Mouse (Mus musculus) megakaryocyte, embryonic 14.5 days (primary cell): ENCODE measurements around the gene 4930432M17Rik. TPM values are rescaled to one million over a fixed set of nuclear protein-coding genes. Genes with fewer than 3 reads are reported as not detected.

Source experiments
- H3K27me3 ChIP-seq: replicated peaks from 2 replicates; pipeline ENCODE3; 2012; ENCODE audit warnings: inconsistent platforms
- H3K36me3 ChIP-seq: replicated peaks from 2 replicates; pipeline ENCODE3; 2012; ENCODE audit warnings: low read length, inconsistent platforms, mixed read lengths
- H3K4me1 ChIP-seq: 2 replicates; pipeline ENCODE4 v1.6.1; 2012; ENCODE audit warnings: inconsistent platforms
- H3K4me3 ChIP-seq: replicated peaks from 2 replicates; pipeline ENCODE3; 2012; ENCODE audit warnings: moderate library complexity, mild to moderate bottlenecking, inconsistent platforms
- H3K9me3 ChIP-seq: 2 replicates; pipeline ENCODE4 v1.6.1; 2012; ENCODE audit warnings: inconsistent platforms
- FLI1 ChIP-seq: IDR thresholded peaks from 2 replicates; pipeline ENCODE4 v1.6.1; 2012; ENCODE audit warnings: low read length, inconsistent platforms, mixed read lengths
- GATA1 ChIP-seq: IDR thresholded peaks from 3 replicates; pipeline ENCODE4 v1.6.1; 2012; ENCODE audit warnings: mixed read lengths, low read length, inconsistent platforms, borderline replicate concordance
- polyA plus RNA-seq: library from polyadenylated mRNA; stranded (reverse); fragments of >175 nt; gene quantifications from 2 replicates; pipeline ENCODE4 v1.2.3, GENCODE M21; 2012; ENCODE audit warnings: low replicate concordance; ENCODE audit not compliant: insufficient read depth

4930432M17Rik gene
- polyA plus RNA-seq, 1 experiment, result not detected

DNA sequence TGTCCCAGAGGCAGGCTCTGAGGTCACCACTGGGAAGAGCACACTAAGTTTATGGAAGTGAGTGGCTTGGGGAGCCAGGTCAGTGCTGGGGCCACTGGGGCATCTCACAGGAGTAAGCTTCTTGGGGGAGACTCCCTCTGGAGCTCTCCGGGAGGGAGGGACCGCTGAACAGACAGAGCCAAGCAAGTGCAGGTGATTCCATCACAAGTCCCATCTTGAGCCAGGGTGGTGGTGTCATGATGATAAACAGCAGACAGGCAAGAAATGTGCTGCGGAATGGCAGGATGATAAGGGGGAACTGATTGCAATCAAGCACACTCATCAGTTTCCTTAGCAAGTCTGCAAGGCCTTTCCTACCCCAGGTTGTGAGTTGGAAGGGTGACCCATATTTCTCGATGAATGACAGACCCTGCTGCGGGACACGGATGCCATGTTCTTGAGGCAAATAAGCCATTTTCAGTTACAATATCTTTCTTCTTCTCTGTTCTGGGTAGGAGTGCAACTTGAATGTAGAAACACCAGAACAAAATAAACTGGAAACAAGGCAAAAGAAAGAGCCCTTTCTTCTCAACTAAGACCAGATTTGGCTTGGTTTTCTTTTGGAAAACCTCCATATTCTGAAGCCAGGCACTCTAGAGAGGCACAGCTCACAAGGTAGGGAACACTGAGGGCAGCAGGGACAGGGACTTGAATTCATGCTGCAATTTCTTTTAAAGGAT is 45.3 kb downstream of the 4930432M17Rik start:
- H3K4me3 ChIP-seq, result no peak overlapping the region
- no peak for TF ChIP-seq FLI1
- TF ChIP-seq GATA1, result no peak
- H3K36me3 ChIP-seq, result no peaks in the 10 kb centered on the region
- H3K4me1 ChIP-seq, result peaks cover 8% of the 10 kb centered on the region
- H3K9me3 ChIP-seq, result peaks cover 15% of the 10 kb centered on the region
- peaks cover 57% of the 10 kb centered on the region for H3K27me3 ChIP-seq

DNA sequence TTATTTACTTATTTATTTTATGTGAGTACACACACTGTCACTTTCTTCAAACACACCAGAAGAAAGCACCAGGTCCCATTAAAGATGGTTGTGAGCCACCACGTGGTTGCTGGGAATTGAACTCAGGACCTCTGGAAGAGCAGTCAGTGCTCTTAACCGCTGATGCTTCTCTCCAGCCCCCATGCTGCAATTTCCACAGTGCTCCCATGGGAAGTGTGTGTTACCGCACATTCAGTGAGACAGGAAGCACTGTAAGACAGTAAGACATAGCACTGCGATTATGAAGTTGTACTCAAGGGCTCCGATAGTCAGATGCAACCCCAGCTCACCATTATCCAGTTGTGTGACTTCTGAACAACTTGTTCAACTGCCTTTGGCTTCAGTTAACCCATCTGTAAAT is 45.9 kb downstream of the 4930432M17Rik start:
- no peak for TF ChIP-seq GATA1
- TF ChIP-seq FLI1, result no peak
- Histone ChIP-seq H3K4me3 (no peak overlapping the region), H3K9me3 (peaks cover 14% of the 10 kb centered on the region), H3K27me3 (peaks cover 57% of the 10 kb centered on the region), H3K36me3 (no peaks in the 10 kb centered on the region), H3K4me1 (peaks cover 13% of the 10 kb centered on the region)

DNA sequence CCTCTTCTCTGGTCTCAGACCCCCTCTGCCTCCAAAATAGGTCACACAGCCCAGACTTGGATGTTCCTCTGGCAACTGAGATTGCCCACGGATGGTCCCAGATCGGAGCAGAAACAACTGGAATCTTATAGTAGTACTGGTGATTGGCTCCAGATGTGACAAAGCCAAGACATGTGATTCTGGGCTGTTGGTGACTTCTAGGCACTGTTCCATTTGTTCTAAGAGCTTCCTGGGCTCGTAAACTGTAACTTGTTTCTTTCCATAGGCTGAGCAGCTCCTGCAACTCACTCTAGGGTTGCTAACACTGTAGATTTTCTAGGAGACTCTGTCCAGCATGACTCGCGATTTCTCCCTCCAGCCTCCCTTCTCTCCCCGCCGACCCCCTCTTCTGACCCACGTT is 48.1 kb downstream of the 4930432M17Rik start:
- no peak overlapping the region for H3K4me3 ChIP-seq
- H3K4me1 ChIP-seq, result peaks cover 28% of the 10 kb centered on the region
- H3K27me3 ChIP-seq, result peaks cover 65% of the 10 kb centered on the region
- no peak for TF ChIP-seq FLI1
- no peak for TF ChIP-seq GATA1
- H3K36me3 ChIP-seq, result no peaks in the 10 kb centered on the region
- H3K9me3 ChIP-seq, result peaks cover 14% of the 10 kb centered on the region

DNA sequence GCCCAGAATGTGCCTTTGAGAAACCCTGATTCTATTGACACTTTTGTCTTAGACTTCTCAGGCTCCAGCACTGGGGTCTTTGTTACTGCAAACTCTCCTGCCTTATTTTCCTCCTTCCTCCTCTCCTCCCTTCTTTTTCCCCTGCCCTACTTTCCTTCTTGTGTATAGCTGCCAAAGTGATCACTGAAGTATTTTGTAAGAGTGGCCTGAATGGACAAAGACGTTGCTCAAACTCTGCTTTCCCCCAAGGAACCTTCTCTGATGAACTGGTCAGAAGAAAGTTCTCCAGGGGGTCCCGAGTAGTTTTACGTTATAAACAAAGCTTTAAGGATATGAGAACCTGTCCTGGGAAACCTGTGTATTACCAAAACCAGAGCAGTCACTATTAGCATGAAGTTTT is 49.1 kb downstream of the 4930432M17Rik start:
- H3K27me3 ChIP-seq, result peaks cover 71% of the 10 kb centered on the region
- TF ChIP-seq FLI1, result no peak
- TF ChIP-seq GATA1, result no peak
- H3K4me3 ChIP-seq, result no peak overlapping the region
- peaks cover 14% of the 10 kb centered on the region for H3K9me3 ChIP-seq
- H3K4me1 ChIP-seq, result peaks cover 32% of the 10 kb centered on the region
- no peaks in the 10 kb centered on the region for H3K36me3 ChIP-seq

DNA sequence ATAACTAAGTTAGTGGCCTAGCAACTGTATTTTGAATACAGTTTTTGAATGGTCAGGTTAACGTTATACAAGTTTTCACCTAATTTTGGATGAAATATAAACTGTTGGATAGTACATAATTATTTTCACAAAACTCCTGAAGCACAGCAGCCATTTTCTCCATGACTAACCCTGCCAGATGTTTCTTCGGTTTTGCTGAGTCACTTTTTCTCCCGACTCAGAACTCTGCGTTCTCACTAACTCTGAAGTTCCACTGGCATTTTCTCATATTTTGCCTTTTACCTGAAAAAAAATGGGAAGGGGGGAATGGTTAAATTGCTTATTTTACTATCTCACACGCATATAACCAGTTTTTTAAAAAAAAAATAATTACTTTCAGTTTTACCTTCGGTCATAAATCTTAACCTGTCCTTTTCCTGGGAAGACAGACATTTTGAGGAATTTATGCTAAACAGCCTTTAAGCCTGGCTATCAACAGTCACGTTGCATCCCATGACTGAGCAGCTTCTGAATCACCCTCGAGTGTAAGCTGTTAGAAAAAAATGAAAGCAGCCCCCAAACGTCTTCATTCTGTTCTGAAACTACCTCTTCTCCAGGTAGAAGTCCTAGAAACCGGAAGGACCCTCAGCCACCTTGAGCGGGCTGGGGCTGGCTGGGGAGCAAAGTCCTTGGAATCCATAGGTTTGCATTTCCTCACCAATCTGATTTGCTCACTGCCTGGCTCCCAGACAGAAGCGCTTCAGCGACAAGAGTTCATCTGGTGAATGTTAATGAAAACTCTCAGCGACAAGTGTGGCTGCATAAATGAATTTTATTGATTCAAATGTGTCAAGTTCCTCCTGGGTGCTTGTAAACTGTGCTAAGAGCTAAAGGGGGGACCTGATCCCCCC is 50.5 kb downstream of the 4930432M17Rik start:
- no peak for TF ChIP-seq FLI1
- no peak for TF ChIP-seq GATA1
- Histone ChIP-seq H3K9me3 (peaks cover 14% of the 10 kb centered on the region), H3K4me1 (peaks cover 32% of the 10 kb centered on the region), H3K27me3 (peaks cover 73% of the 10 kb centered on the region), H3K4me3 (peak overlapping the region; percentile 73), H3K36me3 (no peaks in the 10 kb centered on the region)

GRCm38 (mm10) chr3:121721691-121722070 is 51.1 kb downstream of the 4930432M17Rik start:
- Histone ChIP-seq H3K4me1 (peaks cover 32% of the 10 kb centered on the region), H3K9me3 (peaks cover 14% of the 10 kb centered on the region), H3K4me3 (peak overlapping the region; percentile 82), H3K27me3 (peaks cover 77% of the 10 kb centered on the region), H3K36me3 (no peaks in the 10 kb centered on the region)
- TF ChIP-seq FLI1, result no peak
- TF ChIP-seq GATA1, result no peak

- Histone ChIP-seq H3K27me3 (peaks cover 77% of the 10 kb centered on the region), H3K4me1 (peaks cover 32% of the 10 kb centered on the region)
Measured at GRCm38 (mm10) chr3:121722971-121723844, 52.6 kb downstream of the 4930432M17Rik start, which contains the start of gene F3. TSS of gene F3 (plus strand) at chr3:121723537.

GRCm38 (mm10) chr3:121723968-121724524 is 53.5 kb downstream of the 4930432M17Rik start:
- Histone ChIP-seq H3K4me1 (peaks cover 32% of the 10 kb centered on the region), H3K36me3 (no peaks in the 10 kb centered on the region), H3K27me3 (peaks cover 73% of the 10 kb centered on the region), H3K4me3 (peak overlapping the region; percentile 92), H3K9me3 (no peaks in the 10 kb centered on the region)
- TF ChIP-seq GATA1 (no peak), FLI1 (no peak)

More at GRCm38 (mm10) chr3:121722971-121723844, 52.6 kb downstream of the 4930432M17Rik start, which contains the start of gene F3:
- peaks cover 7% of the 10 kb centered on the region for H3K9me3 ChIP-seq
- TF ChIP-seq GATA1 (no peak), FLI1 (no peak)
- H3K4me3 ChIP-seq, result peak within 1 kb of the TSS; percentile 92
- H3K36me3 ChIP-seq, result no peaks in the 10 kb centered on the region

- Histone ChIP-seq H3K9me3 (no peaks in the 10 kb centered on the region), H3K27me3 (peaks cover 72% of the 10 kb centered on the region), H3K36me3 (no peaks in the 10 kb centered on the region), H3K4me3 (no peak overlapping the region), H3K4me1 (peaks cover 32% of the 10 kb centered on the region)
- TF ChIP-seq FLI1 (no peak), GATA1 (no peak)
Measured at GRCm38 (mm10) chr3:121724553-121724952, 54.0 kb downstream of the 4930432M17Rik start.

DNA sequence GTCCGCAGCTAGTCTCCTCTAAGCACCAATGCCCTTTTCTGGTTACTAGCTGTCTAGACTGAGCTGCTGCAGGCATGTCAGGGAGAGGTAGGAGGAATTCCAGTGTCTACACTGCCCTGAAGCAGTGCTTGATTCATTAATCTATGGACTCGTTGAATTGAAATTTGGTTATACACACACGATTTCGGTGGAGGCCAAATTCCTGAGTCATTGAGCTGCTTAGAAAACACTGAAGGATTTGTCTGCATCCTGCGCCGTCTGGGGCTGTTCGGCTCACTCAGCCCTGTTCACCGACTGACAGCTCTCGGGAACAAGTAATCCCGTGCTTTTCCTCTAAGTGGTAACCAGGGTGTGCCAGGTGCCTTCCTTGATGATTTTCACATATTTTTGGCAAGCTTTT is 55.1 kb downstream of the 4930432M17Rik start:
- Histone ChIP-seq H3K4me3 (no peak overlapping the region), H3K9me3 (no peaks in the 10 kb centered on the region), H3K4me1 (peaks cover 42% of the 10 kb centered on the region), H3K27me3 (peaks cover 73% of the 10 kb centered on the region), H3K36me3 (no peaks in the 10 kb centered on the region)
- TF ChIP-seq FLI1 (no peak), GATA1 (no peak)
